Mouse (Mus musculus): ENCODE measurements at regions not wholly inside any gene's neighbourhood (a gene's known extent, or its start where the extent isn't known, plus 50 kb on each side); places are given as distances from the start of the nearest gene placed in this dataset.

GRCm38 (mm10) chr13:31326269-31326851 lies 229.6 kb upstream of the Foxq1 start:
- Histone ChIP-seq H3K9me3 (replicated peaks) (no peaks in the 10 kb centered on the region), H3K27me3 (no peaks in the 10 kb centered on the region), H3K4me2 (replicated peaks) (no peak overlapping the region), H3K9ac (no peak overlapping the region), H3K36me3 (no peaks in the 10 kb centered on the region), H3K27ac (no peak overlapping the region), H3K4me1 (no peaks in the 10 kb centered on the region), H3K4me3 (no peak overlapping the region)
- ATAC-seq (ENCODE audit: low FRiP score), result no peak
- 81% methylated on average over 12 of the region's 12 CpGs for WGBS

- WGBS, result 72% methylated on average over 7 of the region's 7 CpGs
- Histone ChIP-seq H3K9ac (no peak overlapping the region), H3K36me3 (no peaks in the 10 kb centered on the region), H3K27ac (no peak overlapping the region), H3K9me3 (replicated peaks) (no peaks in the 10 kb centered on the region), H3K4me1 (no peaks in the 10 kb centered on the region), H3K4me3 (no peak overlapping the region), H3K27me3 (no peaks in the 10 kb centered on the region), H3K4me2 (replicated peaks) (no peak overlapping the region)
- no peak for ATAC-seq (ENCODE audit: low FRiP score)
Observed at GRCm38 (mm10) chr13:31327511-31327951, 228.4 kb upstream of the Foxq1 start.

- Histone ChIP-seq H3K27ac (no peak overlapping the region), H3K4me2 (replicated peaks) (no peak overlapping the region), H3K4me3 (no peak overlapping the region), H3K4me1 (no peaks in the 10 kb centered on the region), H3K9me3 (replicated peaks) (no peaks in the 10 kb centered on the region), H3K36me3 (no peaks in the 10 kb centered on the region), H3K27me3 (no peaks in the 10 kb centered on the region), H3K9ac (no peak overlapping the region)
- 84% methylated on average over 8 of the region's 8 CpGs for WGBS
- ATAC-seq (ENCODE audit: low FRiP score), result no peak
Observed at GRCm38 (mm10) chr13:31328756-31329155, 227.2 kb upstream of the Foxq1 start.

- no peaks in the 10 kb centered on the region for H3K27me3 ChIP-seq
- ATAC-seq (ENCODE audit: low FRiP score), result no peak
- WGBS, result 71% methylated on average over 5 of the region's 5 CpGs
Observed at GRCm38 (mm10) chr13:31330731-31331130, 225.2 kb upstream of the Foxq1 start.

GRCm38 (mm10) chr13:31334981-31335380 lies 221.0 kb upstream of the Foxq1 start:
- Histone ChIP-seq H3K9me3 (replicated peaks) (no peaks in the 10 kb centered on the region), H3K4me3 (no peak overlapping the region), H3K36me3 (no peaks in the 10 kb centered on the region), H3K4me1 (no peaks in the 10 kb centered on the region), H3K4me2 (replicated peaks) (no peak overlapping the region), H3K27ac (no peak overlapping the region), H3K9ac (no peak overlapping the region), H3K27me3 (no peaks in the 10 kb centered on the region)
- no peak for ATAC-seq (ENCODE audit: low FRiP score)
- WGBS, result 92% methylated on average over 3 of the region's 3 CpGs

More at GRCm38 (mm10) chr13:31330731-31331130, 225.2 kb upstream of the Foxq1 start:
- no peak overlapping the region for H3K4me2 ChIP-seq (replicated peaks)
- no peak overlapping the region for H3K4me3 ChIP-seq
- no peak overlapping the region for H3K9ac ChIP-seq
- no peak overlapping the region for H3K27ac ChIP-seq
- H3K9me3 ChIP-seq (replicated peaks), result no peaks in the 10 kb centered on the region
- H3K36me3 ChIP-seq, result no peaks in the 10 kb centered on the region
- no peaks in the 10 kb centered on the region for H3K4me1 ChIP-seq

- WGBS, result 65% methylated on average over 6 of the region's 6 CpGs
- H3K27ac ChIP-seq, result no peak overlapping the region
- H3K4me2 ChIP-seq (replicated peaks), result no peak overlapping the region
- no peaks in the 10 kb centered on the region for H3K9me3 ChIP-seq (replicated peaks)
- H3K9ac ChIP-seq, result no peak overlapping the region
- H3K27me3 ChIP-seq, result no peaks in the 10 kb centered on the region
- ATAC-seq (ENCODE audit: low FRiP score), result no peak
- H3K4me1 ChIP-seq, result no peaks in the 10 kb centered on the region
- H3K36me3 ChIP-seq, result no peaks in the 10 kb centered on the region
- H3K4me3 ChIP-seq, result no peak overlapping the region
Observed at GRCm38 (mm10) chr13:31337631-31338030, 218.3 kb upstream of the Foxq1 start.

- Histone ChIP-seq H3K9me3 (replicated peaks) (no peaks in the 10 kb centered on the region), H3K4me3 (no peak overlapping the region), H3K36me3 (no peaks in the 10 kb centered on the region), H3K4me1 (no peaks in the 10 kb centered on the region), H3K4me2 (replicated peaks) (no peak overlapping the region), H3K27me3 (no peaks in the 10 kb centered on the region), H3K9ac (no peak overlapping the region), H3K27ac (no peak overlapping the region)
- WGBS, result 86% methylated on average over 7 of the region's 7 CpGs
- no peak for ATAC-seq (ENCODE audit: low FRiP score)
Observed at GRCm38 (mm10) chr13:31339386-31339785, 216.5 kb upstream of the Foxq1 start.

- ATAC-seq (ENCODE audit: low FRiP score), result no peak
- WGBS, result 74% methylated on average over 2 of the region's 2 CpGs
- Histone ChIP-seq H3K27ac (no peak overlapping the region), H3K9me3 (replicated peaks) (no peaks in the 10 kb centered on the region), H3K4me1 (no peaks in the 10 kb centered on the region), H3K4me2 (replicated peaks) (no peak overlapping the region), H3K4me3 (no peak overlapping the region), H3K27me3 (no peaks in the 10 kb centered on the region), H3K9ac (no peak overlapping the region), H3K36me3 (no peaks in the 10 kb centered on the region)
Observed at GRCm38 (mm10) chr13:31339901-31340300, 216.0 kb upstream of the Foxq1 start.

- Histone ChIP-seq H3K27me3 (no peaks in the 10 kb centered on the region), H3K27ac (no peak overlapping the region), H3K4me2 (replicated peaks) (no peak overlapping the region), H3K4me3 (no peak overlapping the region), H3K36me3 (no peaks in the 10 kb centered on the region), H3K9ac (no peak overlapping the region), H3K4me1 (no peaks in the 10 kb centered on the region), H3K9me3 (replicated peaks) (no peaks in the 10 kb centered on the region)
- no peak for ATAC-seq (ENCODE audit: low FRiP score)
- WGBS, result 89% methylated on average over 7 of the region's 7 CpGs
Observed at GRCm38 (mm10) chr13:31340363-31340948, 215.5 kb upstream of the Foxq1 start.

GRCm38 (mm10) chr13:31341282-31342100 lies 214.4 kb upstream of the Foxq1 start:
- no peak overlapping the region for H3K9ac ChIP-seq
- no peak overlapping the region for H3K4me3 ChIP-seq
- no peaks in the 10 kb centered on the region for H3K4me1 ChIP-seq
- H3K4me2 ChIP-seq (replicated peaks), result no peak overlapping the region
- no peak for ATAC-seq (ENCODE audit: low FRiP score)
- no peaks in the 10 kb centered on the region for H3K27me3 ChIP-seq
- no peak overlapping the region for H3K27ac ChIP-seq
- no peaks in the 10 kb centered on the region for H3K36me3 ChIP-seq
- no peaks in the 10 kb centered on the region for H3K9me3 ChIP-seq (replicated peaks)
- WGBS, result 85% methylated on average over 15 of the region's 15 CpGs

GRCm38 (mm10) chr13:31346205-31346604 lies 209.7 kb upstream of the Foxq1 start:
- WGBS, result 58% methylated on average over 1 of the region's 1 CpGs
- no peaks in the 10 kb centered on the region for H3K4me1 ChIP-seq
- H3K27me3 ChIP-seq, result no peaks in the 10 kb centered on the region
- H3K9ac ChIP-seq, result no peak overlapping the region
- H3K27ac ChIP-seq, result no peak overlapping the region
- no peak for ATAC-seq (ENCODE audit: low FRiP score)
- no peaks in the 10 kb centered on the region for H3K36me3 ChIP-seq
- no peak overlapping the region for H3K4me2 ChIP-seq (replicated peaks)
- no peak overlapping the region for H3K4me3 ChIP-seq
- H3K9me3 ChIP-seq (replicated peaks), result no peaks in the 10 kb centered on the region

- Histone ChIP-seq H3K36me3 (no peaks in the 10 kb centered on the region), H3K27me3 (no peaks in the 10 kb centered on the region), H3K9me3 (replicated peaks) (no peaks in the 10 kb centered on the region), H3K4me1 (no peaks in the 10 kb centered on the region), H3K4me2 (replicated peaks) (no peak overlapping the region), H3K27ac (no peak overlapping the region), H3K4me3 (no peak overlapping the region), H3K9ac (no peak overlapping the region)
- 83% methylated on average over 2 of the region's 2 CpGs for WGBS
- ATAC-seq (ENCODE audit: low FRiP score), result no peak
Observed at GRCm38 (mm10) chr13:31347000-31347399, 208.9 kb upstream of the Foxq1 start.
